Mouse (Mus musculus) adrenal gland (tissue): ENCODE measurements around the gene Mapk8ip3.

Experiments used
- intact Hi-C: fragments of 180-260 bp; cut with DNase I; formaldehyde crosslinking; loops from one replicate; pipeline ENCODE4 v1.15.1; 2025

Gene Mapk8ip3

GRCm38 (mm10) chr17:24851381-24852125 is 85.2 kb downstream of the Mapk8ip3 start:
- intact Hi-C loops: loop anchor here (5.0 kb wide), 1 partner anchor 36 kb away; the partner anchor contains the start of genes Nubp2 and Spsb3

- intact Hi-C loops: loop anchor here (5.0 kb wide), 1 partner anchor 37 kb away; the partner anchor contains the start of genes Nubp2 and Spsb3
These were observed 86.0 kb downstream of the Mapk8ip3 start for GRCm38 (mm10) chr17:24850773-24851127.

GRCm38 (mm10) chr17:24850065-24850772 is 86.6 kb downstream of the Mapk8ip3 start, which contains the start of gene Fahd1:
Fahd1 (minus strand) TSS chr17:24850364.
- intact Hi-C loops: loop anchor here (5.0 kb wide), 1 partner anchor 37 kb away; the partner anchor contains the start of genes Nubp2 and Spsb3

- intact Hi-C loops: loop anchor here (5.0 kb wide), 1 partner anchor 38 kb away; the partner anchor contains the start of genes Nubp2 and Spsb3
These were observed 87.1 kb downstream of the Mapk8ip3 start for GRCm38 (mm10) chr17:24849733-24850064.

GRCm38 (mm10) chr17:24848600-24849031 is 88.2 kb downstream of the Mapk8ip3 start:
- intact Hi-C loops: no loop called here

- intact Hi-C loops: no loop called here
These were observed 89.4 kb downstream of the Mapk8ip3 start for GRCm38 (mm10) chr17:24847386-24847785.

- intact Hi-C loops: loop anchor here (5.0 kb wide), 1 partner anchor 33 kb away; no protein-coding TSS in a partner anchor
These were observed 92.3 kb downstream of the Mapk8ip3 start for GRCm38 (mm10) chr17:24844525-24844924.

GRCm38 (mm10) chr17:24842631-24843030 is 94.1 kb downstream of the Mapk8ip3 start:
- intact Hi-C loops: loop anchor here (5.0 kb wide), 1 partner anchor 35 kb away; no protein-coding TSS in a partner anchor
